Mouse (Mus musculus) right cerebral cortex, adult 2 months (tissue): Measurements from ENCODE around the gene Aurka.

Experiments used
- DNase-seq, 2 experiments: peaks; one replicate each; pipeline ENCODE4 v3.0.0; 2021 to 2022; ENCODE audit warnings: low spot score in 2 of 2

Aurka gene

DNA sequence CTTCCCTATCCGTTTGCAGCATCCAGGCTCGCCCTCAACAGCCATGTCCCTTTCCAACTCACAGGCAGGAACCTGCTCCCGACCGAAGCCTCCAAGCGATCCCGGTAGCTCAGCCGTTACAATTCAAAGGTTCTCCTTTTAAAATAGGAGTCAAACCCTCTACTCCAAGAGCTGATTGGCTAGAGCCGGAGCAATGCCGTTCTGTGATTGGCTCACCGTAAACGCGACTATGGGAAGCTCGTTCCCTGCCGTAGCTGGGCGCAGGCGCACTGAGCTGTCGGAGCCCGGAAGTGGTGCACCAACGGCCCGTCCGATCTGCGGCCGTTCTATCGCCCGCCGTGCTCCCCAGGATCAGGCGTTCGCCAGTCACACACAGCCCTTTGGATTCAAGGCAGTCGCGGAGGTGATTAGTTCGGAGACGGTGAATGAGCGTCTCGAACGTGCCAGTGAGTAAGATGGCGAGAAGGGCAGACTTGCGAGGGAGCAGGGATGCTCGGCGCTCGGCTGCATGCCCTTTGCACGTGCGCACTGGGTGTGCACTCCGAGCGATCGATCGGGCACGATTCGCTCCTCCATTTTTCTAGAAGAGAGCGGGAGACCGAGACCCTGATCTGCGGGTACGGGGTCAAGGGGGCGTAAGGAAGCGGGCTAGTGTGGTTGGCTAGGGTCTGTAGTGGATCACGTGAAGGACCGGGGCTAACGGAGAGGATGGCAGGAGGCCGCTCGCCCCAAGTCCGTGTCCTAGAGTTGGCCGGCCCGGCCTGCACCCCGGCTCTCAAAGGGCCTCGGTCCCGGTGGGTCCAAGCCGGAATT lies at the start of gene Aurka, which contains the start of gene Cstf1:
Aurka (minus strand) TSS at position 125 of the 813 bp plus-strand sequence.
Cstf1 (plus strand) TSS at position 271 of the 813 bp plus-strand sequence.
- DNase-seq: peak; percentile 96 to 97

DNA sequence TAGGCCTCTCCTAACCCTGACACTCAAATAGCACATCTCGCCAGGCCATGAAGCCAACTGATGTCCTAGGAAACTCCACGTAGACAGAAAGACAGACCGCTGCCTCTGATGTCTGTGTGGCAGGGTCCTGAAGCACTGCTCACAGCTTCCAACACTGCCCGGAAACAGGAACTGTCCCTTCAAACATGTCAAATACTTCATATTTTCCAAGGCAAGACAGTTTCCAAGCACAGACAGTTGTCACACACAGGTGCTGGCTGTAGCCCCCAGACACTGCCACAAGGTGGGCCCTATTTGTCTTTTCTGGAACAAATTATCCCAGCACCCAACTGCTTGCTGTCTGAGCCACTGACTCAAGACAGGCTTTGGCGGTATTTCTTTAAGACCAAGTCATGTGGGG lies 47.9 kb upstream of the Aurka start:
- DNase-seq: no peak

DNA sequence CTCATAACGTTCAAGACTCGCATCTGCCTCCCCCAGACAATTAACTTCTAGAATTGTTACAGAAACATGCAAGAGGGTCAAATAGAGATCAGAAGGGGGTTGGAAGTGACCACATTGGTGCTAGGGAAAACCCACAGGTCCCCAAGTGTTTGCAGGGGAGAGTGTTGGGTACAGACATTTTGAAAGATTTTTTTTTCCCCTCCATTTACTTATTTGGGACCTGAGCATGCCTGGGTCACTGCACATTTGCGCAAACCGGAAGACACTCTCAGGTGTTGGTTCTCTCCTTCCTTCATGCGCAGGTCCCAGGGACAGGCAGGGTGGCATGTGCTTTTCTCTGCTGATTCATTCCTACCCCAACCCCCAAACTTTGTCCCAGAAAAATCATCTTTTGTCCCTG lies 46.5 kb upstream of the Aurka start:
- no peak for DNase-seq

DNA sequence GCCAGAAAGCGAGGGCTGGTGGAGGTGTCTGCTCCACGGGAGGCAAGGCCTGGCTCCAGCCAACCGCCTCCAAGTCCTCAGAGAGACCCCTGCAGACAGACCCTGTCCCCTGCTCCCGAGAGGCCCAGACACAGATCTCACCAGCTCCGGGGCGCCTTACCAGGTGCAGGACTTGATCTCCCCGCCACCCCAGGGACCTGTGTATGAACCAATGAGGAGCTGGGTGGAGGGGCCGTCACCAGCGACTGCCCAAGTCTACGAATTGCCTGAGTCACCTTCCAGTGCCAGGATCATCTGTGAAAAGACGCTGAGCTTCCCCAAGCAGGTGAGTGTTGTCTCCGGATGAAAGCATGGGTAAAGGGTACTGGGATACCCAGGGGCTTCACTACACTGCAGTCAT lies 45.9 kb upstream of the Aurka start:
- no peak for DNase-seq

DNA sequence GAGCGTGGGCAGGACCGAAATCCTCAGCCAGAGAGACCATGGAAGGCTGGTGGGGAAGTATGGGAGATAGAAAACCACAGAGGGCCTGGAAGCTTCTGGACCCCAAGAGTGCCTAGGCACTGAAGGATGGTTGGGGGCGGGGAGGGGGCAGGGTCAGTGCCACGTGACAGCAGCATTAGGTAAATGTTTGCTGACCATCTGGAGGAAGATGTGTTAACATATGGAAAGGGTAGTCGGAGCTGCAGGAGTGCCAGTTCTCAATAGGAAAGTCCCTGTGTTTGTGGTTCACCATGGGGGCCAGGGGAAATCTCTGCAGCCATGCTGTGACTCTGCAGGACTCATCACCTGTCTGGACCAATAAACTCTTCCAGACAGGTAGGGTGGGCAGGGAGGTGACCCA lies 43.6 kb upstream of the Aurka start:
- no peak for DNase-seq

DNA sequence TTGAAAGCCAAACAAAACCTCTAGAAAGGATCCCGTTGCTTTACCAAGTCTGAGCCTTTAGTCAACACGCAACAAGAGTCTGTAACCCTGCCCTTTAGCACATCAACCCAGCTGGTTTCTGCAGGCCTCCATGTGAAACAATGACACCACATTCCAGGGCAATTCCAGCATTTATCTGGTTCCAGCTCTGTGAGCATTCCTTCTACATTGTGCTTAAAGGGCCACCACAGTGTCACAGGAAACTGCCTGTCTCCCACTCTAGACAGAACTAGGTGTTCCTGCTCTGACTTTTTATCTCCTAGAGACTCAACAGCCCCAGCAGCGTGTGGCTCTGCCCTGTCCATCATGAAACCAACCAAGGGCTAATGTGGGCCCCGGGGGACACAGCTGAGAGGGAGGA lies 42.9 kb upstream of the Aurka start:
- no peak for DNase-seq

DNA sequence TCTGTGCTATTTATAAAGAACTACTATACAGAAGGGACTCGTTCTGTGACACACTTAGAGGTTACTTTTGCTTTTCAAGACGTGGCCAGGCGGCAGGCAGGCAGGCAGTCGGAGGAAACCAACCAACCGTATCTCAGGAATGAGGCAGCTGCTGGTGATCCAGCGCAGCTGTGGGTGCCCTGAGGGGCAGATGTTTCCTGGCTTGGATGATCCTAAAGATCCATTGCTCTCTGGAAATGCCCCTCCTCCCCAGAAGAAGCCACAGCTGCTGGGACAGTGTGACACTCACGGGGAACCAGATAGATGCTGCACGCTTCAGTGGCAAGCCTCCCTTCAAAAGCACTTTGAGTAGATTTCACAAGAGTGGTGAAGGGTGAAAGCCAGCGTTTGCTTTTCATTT lies 42.1 kb upstream of the Aurka start:
- DNase-seq: no peak

DNA sequence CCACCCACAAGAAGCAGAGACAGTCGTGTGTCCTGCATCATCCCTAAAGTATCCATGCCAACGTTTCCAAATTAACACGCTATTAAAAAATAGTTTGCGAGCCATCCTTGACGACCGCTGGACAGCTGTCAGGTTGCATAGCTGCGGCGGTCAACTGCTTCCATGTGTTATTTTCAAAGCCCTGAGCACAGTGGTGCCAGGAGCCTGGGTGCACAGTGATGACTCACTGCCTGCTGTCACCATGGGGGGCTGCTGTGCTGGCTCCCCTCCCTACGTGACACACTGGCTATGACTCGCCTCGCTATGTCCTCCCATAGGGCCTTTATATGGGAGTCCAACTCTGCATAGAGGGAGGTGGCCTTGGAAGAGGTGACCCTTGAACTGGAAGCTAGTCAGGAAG lies 40.8 kb upstream of the Aurka start:
- DNase-seq: peak; percentile 19 to 34

DNA sequence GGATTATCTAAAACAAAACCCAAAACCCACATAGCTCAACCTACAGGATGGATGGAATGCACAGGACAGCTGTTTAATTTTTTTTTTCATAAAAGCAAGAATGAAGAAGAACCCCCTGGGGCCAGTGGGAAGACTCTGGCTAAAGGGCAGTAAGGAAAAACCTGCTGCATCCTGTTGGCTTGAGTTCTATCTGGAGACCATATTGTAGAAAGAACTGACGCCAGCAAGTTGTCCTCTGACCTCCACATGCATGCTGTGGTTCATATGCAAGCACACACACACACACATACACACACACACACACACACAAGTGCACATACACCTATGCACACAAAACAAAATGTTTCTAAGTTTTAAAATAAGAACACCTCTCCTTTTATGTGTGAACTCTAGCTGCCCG lies 40.4 kb upstream of the Aurka start:
- no peak for DNase-seq

DNA sequence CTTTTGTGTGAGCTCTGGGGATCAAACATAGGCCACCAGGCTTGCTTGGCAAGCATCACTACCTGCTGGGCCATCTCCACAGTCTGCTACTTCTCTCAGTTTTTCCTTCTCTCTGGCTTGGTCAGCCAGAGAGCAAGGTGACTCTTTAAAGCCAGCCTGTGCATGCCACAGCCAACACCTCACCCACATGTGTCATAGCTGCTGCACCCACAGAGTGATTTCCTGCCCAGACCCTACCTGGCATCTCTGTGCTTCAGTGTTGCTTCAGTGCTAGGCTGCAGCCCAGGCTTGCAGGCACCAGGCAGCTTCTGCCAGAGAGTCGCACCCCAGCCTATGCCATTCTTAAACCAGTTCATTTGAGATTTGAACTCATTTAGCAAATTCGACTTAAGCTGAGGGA lies 37.2 kb upstream of the Aurka start:
- DNase-seq: no peak

DNA sequence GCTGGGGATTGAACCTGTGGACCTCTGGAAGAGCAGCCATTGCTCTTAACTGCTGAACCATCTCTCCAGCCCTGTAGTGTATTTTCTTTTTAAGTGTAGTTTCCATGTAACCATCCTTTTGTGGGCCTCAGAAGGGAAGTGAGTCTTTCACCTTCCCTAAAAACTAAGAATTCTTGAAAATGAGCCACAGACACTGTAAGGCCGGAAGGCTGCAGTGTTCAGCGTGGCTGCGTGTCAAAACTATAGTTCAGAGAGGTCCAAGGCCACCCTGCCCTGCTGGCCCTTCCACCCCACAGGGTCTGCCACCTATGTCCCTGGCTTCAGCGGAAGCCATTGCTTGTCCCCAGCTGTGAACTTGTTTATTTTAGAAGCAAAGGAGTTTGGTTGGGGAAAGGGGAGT lies 35.8 kb upstream of the Aurka start:
- no peak for DNase-seq

DNA sequence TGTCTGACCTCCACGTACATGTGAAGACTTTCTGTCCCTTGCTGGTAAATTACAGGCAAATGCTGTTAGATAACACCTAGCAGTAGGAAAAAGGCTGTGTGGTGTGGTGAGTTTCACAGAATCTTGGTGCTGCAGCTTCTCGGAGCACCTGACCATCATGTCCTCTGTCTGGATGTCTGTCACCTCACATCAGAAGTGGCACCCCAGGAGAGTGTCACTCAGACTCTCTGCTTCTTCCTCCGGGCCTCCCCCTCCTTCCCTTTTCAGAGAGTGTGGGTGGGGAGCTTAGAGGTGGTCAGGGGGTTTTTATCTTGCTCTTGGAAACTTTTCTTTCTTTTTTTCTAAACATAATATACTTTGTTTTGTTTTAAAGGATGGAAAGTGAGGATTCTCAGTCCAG lies 34.7 kb upstream of the Aurka start:
- no peak for DNase-seq

DNA sequence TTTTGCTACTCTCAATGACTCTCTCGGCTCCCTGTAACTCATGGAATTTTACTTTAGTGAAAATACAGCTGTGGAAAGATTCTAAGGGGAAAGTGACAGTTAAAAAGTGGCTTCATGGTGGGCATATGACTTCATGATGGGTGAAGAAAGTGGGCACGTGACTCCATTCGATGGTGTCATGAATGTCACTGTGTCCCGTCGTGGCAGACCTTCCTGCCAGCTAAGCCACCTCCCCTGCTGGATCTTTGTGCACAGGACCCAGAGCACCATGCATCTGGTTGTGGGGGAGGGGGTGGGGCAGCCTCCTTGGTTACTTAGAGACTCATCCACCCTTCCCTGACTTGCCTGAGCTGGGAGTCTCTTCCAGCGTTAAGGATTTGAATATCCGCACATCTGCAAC lies 33.9 kb upstream of the Aurka start:
- no peak for DNase-seq

DNA sequence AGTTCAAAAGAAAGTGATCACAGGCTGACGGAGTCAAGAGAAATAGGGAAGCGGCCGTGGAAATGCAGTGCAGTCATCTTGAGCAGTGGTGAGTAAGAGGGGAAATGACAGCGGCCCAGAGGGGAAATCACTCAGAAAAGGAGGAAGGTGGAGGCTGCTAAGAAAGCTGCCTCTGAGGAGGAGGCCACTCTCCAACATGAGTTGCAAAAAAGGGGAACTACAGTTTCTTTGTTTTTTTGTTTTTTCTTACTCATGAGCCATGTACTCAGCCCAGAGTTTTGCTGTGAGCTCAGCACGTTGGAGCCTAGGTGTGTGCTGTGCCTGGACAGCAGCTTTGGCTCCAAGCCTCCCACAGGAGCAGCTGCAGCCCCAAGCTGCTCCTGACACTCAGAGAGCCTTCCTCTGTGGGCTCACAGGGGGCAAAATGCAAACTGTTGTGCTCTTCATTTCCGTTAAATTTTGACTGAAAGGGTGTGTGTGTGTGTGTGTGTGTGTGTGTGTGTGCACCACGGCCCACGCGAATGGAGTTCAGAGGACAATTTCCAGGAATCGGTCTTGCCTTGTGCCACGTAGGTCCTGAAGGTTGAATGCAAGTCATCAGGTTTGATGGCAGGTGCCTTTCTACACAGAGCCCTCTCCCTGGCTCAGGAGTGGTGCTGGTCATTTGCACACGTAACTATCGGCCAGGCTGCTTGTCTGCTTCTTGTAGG lies 30.9 kb upstream of the Aurka start:
- no peak for DNase-seq

DNA sequence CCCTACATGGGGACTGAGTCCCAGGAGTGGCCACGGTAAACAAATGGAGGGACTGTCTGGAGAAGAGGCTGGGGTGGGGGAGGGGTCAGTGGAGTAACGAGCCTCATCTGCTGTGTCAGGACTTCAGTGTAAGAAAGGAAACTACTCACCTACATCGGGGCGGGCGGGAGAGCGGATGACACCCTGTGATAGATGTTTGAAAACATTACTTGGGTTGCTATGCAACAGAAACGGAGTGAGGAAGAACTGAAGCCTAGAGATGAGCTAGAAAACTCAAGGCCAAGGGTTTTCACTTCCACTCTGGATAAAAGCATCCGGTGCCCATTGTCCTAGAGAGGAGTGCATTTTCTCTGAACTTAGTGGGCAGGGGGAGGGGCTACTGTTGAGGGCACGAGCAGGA lies 29.6 kb upstream of the Aurka start:
- DNase-seq: no peak

DNA sequence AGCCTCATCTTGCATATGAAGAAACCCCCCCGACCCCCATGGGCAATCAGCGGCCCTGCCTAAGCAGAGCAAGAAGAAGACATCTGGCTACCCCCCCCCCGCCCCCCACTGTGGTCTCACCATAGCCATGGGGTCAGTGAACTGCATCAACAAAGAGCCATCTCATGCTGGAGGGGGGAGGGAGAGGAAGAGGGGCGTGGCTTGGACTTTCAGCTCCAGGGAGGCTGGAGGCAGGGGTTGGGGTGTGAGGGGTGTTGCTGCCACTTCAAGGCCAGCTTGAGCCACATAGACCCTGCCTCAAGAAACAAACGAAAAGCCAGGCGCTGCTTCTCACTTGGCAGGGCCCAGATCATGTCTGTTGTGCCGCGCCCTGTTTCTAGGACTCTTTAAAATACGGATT lies 25.6 kb upstream of the Aurka start:
- DNase-seq: no peak

DNA sequence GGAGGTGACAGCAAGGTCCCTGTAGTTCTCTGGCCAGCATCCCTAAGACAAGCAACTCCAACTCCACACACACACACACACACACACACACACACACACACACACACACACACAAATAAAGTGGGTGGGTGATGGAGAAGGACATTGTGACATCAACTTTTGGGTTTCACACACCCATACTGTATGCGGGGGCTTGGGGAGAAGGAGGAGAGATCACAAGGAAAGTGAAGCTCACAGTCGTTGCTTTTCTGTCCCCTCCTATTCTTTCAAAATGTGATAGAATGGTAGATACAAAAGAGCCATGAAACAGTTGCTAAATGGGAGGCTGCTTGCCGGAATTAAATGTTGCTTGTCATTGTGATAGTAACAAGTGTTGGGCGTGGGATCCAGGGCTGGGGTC lies 24.3 kb upstream of the Aurka start:
- DNase-seq: no peak

DNA sequence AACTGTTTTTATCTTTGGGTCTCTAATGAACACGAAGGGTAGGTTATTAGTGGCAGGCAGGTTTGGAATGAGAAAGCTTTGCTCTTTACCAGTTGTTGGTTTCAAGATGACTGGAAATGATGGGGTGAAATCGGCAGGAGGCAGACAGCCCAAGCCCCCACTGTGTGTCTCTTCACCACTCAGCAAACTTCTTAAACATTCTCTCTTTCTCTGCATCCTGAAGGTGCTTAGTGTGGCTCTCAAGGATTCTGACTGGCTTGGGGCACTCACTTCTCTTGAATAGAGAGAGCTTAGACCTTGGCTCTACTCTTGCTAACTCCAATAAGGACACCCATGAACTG lies 23.7 kb upstream of the Aurka start:
- no peak for DNase-seq

DNA sequence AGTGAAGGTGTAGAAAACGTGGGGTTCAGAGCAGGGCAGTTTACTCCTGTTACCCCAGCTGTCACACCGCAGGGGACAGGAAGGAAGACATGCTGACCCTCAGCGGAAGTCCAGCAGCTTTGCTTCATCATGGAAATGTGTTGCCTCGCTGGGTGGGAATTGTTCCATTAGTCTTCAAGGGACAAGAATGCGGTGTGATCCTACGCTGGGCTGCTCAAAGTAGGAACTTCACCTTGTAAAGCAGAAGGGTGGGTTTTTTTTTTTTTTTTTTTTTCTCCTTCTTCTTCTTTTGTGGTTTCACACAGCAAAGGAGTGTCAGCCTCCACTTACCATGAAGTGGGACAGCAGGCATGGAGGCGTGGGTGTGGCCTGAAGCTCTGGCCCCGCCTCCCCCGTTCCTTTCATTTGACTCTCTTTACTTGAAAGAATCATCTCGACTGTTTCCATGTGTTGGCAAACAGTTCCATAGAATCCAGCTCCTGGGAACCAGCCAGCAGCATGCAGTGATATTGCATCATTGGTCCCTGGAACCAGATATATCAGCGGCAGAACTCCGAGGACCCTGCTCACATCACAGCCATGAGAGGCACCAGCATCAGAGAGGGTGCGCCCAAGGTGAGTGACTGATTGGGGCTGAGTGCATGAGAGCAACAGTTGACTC lies 23.2 kb upstream of the Aurka start, which contains the start of gene Cass4:
Cass4 (plus strand) TSS at position 404 of the 661 bp plus-strand sequence.
- no peak for DNase-seq

DNA sequence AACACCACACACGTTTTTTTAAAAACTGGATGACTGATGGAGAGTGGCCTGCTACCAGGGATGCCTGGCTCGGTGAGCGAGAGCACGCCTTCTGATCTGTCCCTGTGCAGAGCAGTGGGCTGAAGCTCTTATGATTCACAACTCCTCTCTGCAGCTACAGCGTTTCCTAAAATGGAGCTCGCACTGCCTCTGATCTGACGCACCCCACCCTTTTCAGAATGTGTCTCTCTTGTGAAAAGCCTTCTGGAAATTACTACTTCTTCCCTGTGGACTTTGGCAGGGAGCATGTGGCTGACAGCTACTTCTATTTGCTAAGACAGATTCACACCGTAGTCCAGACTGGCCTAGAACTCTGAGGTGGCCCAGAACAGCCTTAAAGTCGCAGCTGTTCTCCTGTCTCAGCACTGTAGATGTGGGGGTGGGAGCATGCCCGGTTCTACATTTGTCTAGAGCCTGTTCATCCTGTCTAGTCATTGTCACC lies 21.7 kb upstream of the Aurka start:
- peak; percentile 64 to 70 for DNase-seq

DNA sequence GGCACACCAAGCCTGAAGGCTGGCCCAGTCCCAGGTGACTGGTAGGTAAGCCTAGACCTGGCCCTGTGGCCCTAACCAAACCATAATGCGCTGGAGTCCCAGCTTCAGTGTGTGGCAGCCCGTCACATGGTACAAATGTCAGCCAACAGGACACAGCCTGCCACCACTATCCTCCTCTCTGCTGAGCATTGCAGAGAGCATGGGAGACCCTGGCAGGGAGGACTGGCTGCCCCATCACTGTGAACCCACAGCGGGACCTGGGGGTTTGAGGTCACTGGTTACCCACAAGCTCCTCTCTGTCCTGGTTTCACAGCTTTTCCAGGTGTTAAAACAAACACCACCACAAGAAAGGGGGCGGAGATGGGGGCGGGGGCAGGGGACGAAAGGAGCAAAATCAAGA lies 20.0 kb upstream of the Aurka start:
- DNase-seq: no peak

DNA sequence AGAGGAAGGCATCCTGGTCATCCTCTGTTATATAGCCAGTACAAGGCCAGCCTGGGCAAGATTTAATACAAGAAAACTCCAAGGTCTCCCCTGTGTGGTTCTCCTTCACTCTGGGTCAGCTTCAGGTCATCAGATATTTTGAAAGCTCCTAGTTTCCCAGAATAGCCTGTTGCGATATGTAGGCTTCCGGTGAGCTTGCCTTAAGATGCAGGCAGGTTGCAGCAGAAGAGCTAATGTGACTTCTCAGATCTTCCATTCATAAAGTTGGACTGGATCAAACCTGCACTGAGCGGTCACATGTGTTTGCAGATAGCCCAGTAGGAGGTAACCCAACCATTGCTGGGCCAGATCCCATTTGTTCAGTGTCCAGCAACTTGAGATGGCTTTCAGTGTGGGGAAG lies 14.4 kb upstream of the Aurka start:
- no peak for DNase-seq

DNA sequence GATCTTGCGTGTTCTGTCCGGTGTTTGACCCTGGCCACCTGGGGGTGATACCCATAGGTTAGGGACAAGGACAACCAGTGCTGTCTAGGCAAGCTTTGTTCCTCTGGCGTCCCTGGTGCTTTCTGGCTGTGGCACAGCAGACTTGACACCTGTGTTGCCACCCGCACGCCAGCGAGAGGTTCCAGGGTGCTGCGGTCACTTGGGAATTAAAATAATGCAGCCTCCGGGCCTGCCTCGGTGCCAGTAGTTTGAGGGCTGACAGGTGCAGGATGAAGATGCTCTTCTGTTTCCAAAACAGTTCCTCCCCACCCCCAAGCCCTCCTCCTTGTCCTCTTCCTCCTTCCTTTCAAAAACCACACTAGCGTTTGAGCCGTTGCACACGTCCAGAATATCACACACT lies 11.6 kb upstream of the Aurka start:
- DNase-seq: no peak
